Mouse (Mus musculus): Measurements from ENCODE around the gene Tpk1. TPM values are rescaled to one million over a fixed set of nuclear protein-coding genes. Genes with fewer than 3 reads are reported as not detected.
"Not testable (repeated sequence)": the region's sequence is repeated elsewhere in the genome, so short reads cannot be mapped to it uniquely, and the experiment has no call there.

The Tpk1 gene
- polyA plus RNA-seq, 1 experiment from 2014 or later: 5.7 TPM

DNA sequence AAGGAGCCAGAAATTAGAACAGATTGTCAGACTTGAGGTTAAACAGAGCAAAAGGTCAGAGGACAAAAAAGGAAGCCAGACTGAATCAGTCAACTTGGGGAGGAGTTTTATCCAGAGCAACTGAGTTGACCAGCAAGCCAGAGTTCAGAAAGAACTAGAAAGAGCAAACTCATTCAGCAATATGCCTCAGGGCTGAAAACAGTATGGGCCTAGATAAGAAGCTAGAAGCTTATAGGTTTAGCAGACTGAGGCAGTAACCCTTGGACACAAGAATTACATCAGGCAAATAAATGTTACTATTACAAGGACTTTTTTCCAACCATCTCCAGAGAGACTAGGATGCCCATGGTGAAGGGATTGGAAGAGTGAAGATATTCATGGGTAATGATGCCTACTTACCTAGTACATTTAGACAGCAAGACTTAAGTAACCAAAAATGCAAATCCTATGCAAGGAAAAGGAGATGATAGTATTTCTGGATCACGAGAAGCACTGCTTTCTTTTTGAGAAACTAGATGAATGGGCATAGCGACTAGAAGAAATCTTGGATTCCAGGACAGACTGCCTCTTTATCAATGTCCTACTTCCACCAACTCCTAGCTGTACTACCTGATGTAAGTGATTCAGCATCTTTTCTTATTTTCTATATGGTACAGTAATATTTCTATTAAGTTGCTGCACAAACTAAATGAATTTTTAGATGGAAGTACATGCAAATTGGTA is 149.3 kb downstream of the Tpk1 start:
- Histone ChIP-seq H3K36me3 (no peaks in the 10 kb centered on the region), H3K9ac (replicated peaks) (no peak overlapping the region), H3K9me3 (no peaks in the 10 kb centered on the region), H3K4me3 (no peak overlapping the region), H3K27me3 (no peaks in the 10 kb centered on the region), H3K27ac (replicated peaks) (no peak overlapping the region), H3K4me1 (0 out of 2 replicates have a peak, but pooled peaks cover 3% of the 10 kb centered on the region), H3K4me2 (replicated peaks) (no peak overlapping the region)
- WGBS: 93% methylated on average over 2 of the region's 2 CpGs
- ATAC-seq (ENCODE audit: low FRiP score, low read depth): no peak

DNA sequence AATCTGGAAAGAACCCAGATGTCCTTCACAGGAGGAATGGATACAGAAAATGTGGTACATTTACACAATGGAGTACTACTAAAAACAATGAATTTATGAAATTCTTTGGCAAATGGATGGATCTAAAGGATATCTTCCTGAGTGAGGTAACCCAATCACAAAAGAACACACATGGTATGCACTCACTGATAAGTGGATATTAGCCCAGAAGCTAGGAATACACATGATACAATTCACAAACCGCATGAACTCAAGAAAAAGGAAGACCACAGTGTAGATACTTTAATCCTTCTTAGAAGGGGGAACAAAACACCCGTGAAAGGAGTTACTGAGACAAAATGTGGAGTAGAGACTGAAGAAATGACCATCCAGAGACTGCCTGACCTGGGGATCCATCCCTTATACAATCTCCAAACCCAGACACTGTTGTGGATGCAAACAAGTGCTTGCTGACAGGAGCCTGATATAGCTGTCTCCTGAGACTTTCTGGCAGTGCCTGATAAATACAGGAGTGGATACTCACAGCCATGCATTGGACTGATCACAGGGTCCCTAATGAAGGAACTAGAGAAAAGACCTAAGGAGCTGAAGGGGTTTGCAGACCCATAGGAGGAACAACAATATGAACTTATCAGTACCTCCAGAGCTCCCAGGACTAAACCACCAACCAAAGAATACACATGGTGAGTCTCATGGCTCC is 159.2 kb downstream of the Tpk1 start:
- H3K4me3 ChIP-seq, H3K9me3 ChIP-seq: not testable (repeated sequence)
- WGBS: 75% methylated on average over 2 of the region's 2 CpGs

DNA sequence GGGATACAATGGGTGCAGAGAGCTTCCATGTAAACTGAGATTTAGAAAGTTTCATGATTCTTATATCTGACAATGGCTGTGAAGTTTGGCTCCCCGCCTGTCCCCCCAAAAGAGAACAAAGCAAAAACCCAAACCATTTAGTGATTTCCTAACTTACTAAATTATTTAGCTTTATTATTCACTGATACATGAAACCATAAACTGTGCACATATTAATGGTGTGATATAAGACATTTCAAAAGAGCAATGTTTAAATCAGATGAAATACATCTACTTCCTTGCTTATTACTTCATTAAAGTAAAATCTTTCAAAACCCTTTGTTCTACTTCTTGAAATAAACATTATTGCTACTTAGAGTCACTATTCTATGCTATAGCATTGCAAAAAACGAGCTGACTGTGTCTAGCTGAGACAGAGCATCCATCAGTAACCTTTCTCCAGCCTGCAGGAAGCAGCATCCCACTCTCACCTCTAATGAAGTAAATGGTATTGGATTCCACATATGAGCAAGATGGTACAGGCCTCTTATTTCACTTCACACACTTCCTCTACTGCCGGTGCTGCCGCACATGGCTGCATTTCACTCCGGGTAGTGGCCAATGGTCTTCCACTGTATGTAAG is 161.4 kb downstream of the Tpk1 start:
- H3K9me3 ChIP-seq: no peaks in the 10 kb centered on the region
- no peaks in the 10 kb centered on the region for H3K4me1 ChIP-seq
- 90% methylated on average over 5 of the region's 5 CpGs for WGBS
- H3K9ac ChIP-seq (replicated peaks): no peak overlapping the region
- no peak for ATAC-seq (ENCODE audit: low FRiP score, low read depth)
- no peak overlapping the region for H3K27ac ChIP-seq (replicated peaks)
- H3K4me2 ChIP-seq (replicated peaks): no peak overlapping the region
- H3K36me3 ChIP-seq: no peaks in the 10 kb centered on the region
- no peak overlapping the region for H3K4me3 ChIP-seq
- H3K27me3 ChIP-seq: no peaks in the 10 kb centered on the region

More for the DNA sequence above, 159.2 kb downstream of the Tpk1 start:
- not testable (repeated sequence) for H3K36me3 ChIP-seq; ATAC-seq (ENCODE audit: low FRiP score, low read depth); H3K27me3 ChIP-seq; H3K9ac ChIP-seq (replicated peaks); H3K4me2 ChIP-seq (replicated peaks); H3K4me1 ChIP-seq; H3K27ac ChIP-seq (replicated peaks)

DNA sequence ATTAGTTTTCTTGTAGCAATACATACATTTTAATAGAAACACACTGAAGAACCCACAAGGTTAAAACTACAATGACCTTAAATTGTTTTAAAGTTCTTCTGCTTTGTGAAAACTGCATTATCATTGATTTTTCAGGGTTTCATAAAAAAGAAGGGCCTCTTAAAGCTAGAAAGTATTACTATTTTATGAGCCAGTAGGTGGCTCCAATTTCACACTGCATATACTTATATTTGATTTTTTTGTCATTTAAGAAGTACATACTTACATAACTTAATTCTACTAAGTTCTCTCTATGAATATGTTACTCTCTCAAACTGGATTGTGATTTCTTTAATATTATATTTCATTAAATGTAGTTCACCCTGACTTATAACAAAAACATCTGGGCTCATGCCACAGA is 173.7 kb downstream of the Tpk1 start:
- no peak overlapping the region for H3K9ac ChIP-seq (replicated peaks)
- H3K4me1 ChIP-seq: no peaks in the 10 kb centered on the region
- no peaks in the 10 kb centered on the region for H3K36me3 ChIP-seq
- H3K27me3 ChIP-seq: no peaks in the 10 kb centered on the region
- no peak for ATAC-seq (ENCODE audit: low FRiP score, low read depth)
- H3K9me3 ChIP-seq: 0 out of 2 replicates have a peak, but pooled peaks cover 2% of the 10 kb centered on the region
- H3K4me2 ChIP-seq (replicated peaks): no peak overlapping the region
- H3K27ac ChIP-seq (replicated peaks): no peak overlapping the region
- no peak overlapping the region for H3K4me3 ChIP-seq

DNA sequence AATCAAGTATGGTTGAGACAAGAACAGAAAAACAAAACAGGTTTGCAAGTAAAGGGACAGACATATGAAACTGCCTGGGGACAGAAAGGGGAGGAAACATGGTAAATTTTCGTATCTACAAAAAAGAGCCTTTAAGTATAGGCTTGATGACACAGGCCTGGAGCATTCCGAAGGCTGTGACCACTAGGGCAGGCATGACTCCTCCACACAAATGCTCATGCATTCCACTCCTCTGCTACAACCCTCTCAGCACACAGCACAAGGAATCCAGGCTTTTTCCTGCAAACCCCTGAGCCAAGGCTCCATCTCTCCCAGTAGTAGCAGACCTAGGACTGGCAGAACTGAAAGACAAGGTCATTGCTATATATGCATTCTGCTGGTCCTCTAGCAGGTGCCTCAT is 179.4 kb downstream of the Tpk1 start:
- Histone ChIP-seq H3K4me3 (no peak overlapping the region), H3K4me1 (no peaks in the 10 kb centered on the region), H3K4me2 (replicated peaks) (no peak overlapping the region), H3K9me3 (no peaks in the 10 kb centered on the region), H3K36me3 (no peaks in the 10 kb centered on the region), H3K9ac (replicated peaks) (no peak overlapping the region), H3K27me3 (no peaks in the 10 kb centered on the region), H3K27ac (replicated peaks) (no peak overlapping the region)
- no peak for ATAC-seq (ENCODE audit: low FRiP score, low read depth)
- 81% methylated on average over 2 of the region's 2 CpGs for WGBS

DNA sequence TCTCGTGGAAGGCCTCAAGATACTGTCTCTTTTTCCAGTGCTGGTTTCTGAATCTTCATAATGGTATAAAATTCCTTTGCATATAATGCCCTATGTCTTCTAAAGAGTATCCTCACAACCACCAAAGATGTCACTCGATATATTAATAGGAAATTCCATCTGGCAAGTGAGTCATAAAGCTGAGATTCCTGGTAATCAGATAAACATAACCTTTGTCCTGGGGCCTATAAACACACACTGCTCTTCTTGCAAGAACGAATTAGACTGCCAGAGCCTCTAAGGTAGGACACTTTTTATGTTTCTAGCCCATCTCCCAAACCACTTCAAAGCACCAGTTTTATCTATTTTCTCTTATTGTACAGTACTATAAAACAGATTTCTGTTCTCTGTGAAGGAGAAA is 185.4 kb downstream of the Tpk1 start:
- 70% methylated on average over 3 of the region's 3 CpGs for WGBS
- no peak overlapping the region for H3K27ac ChIP-seq (replicated peaks)
- ATAC-seq (ENCODE audit: low FRiP score, low read depth): no peak
- H3K36me3 ChIP-seq: no peaks in the 10 kb centered on the region
- H3K4me2 ChIP-seq (replicated peaks): no peak overlapping the region
- no peaks in the 10 kb centered on the region for H3K9me3 ChIP-seq
- H3K27me3 ChIP-seq: no peaks in the 10 kb centered on the region
- H3K9ac ChIP-seq (replicated peaks): no peak overlapping the region
- no peaks in the 10 kb centered on the region for H3K4me1 ChIP-seq
- H3K4me3 ChIP-seq: no peak overlapping the region

DNA sequence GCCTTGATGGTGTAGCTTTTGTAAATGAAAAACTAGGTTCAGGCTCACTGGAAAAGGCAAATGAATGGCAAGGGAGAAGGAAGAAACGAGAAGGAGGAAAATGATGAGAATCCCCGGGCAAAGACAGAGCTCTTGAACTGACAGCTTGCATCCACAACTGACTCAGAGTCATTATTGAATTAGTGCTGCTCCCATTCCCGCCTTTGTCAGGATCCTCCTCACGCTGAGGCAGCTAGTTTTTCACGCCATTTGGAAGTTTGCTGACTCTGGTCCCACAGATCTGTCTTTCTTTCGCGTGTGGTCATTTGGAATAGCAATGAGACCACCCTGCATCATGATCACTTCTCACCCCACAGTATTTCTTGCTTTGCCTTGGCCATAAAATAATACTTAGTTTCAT is 187.3 kb downstream of the Tpk1 start:
- no peaks in the 10 kb centered on the region for H3K9me3 ChIP-seq
- H3K9ac ChIP-seq (replicated peaks): no peak overlapping the region
- H3K27me3 ChIP-seq: no peaks in the 10 kb centered on the region
- H3K36me3 ChIP-seq: no peaks in the 10 kb centered on the region
- H3K4me2 ChIP-seq (replicated peaks): no peak overlapping the region
- H3K4me3 ChIP-seq: no peak overlapping the region
- WGBS: 54% methylated on average over 7 of the region's 7 CpGs
- ATAC-seq (ENCODE audit: low FRiP score, low read depth): no peak
- no peaks in the 10 kb centered on the region for H3K4me1 ChIP-seq
- H3K27ac ChIP-seq (replicated peaks): no peak overlapping the region

DNA sequence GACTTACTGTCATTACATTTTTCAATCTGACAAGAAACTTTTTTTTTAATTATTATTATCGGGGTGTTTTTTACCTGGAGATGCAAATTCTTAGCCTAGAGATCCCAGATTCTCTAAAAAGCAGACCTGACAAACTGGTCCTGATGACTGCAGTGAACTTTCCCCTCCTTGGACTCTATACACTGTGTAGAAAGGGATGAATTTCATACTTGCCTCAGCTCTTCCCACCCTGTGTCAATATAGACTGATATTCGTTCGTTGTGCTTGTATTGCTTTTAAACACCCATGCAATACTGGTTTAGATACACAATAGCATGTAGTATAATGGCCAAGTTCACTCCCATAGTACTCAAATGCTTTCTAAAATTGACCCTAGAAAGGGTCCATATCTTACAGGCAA is 189.7 kb downstream of the Tpk1 start:
- no peak overlapping the region for H3K4me3 ChIP-seq
- 95% methylated on average over 3 of the region's 3 CpGs for WGBS
- no peak overlapping the region for H3K27ac ChIP-seq (replicated peaks)
- no peaks in the 10 kb centered on the region for H3K4me1 ChIP-seq
- no peak overlapping the region for H3K4me2 ChIP-seq (replicated peaks)
- no peaks in the 10 kb centered on the region for H3K27me3 ChIP-seq
- ATAC-seq (ENCODE audit: low FRiP score, low read depth): no peak
- H3K9ac ChIP-seq (replicated peaks): no peak overlapping the region
- H3K9me3 ChIP-seq: no peaks in the 10 kb centered on the region
- H3K36me3 ChIP-seq: no peaks in the 10 kb centered on the region

DNA sequence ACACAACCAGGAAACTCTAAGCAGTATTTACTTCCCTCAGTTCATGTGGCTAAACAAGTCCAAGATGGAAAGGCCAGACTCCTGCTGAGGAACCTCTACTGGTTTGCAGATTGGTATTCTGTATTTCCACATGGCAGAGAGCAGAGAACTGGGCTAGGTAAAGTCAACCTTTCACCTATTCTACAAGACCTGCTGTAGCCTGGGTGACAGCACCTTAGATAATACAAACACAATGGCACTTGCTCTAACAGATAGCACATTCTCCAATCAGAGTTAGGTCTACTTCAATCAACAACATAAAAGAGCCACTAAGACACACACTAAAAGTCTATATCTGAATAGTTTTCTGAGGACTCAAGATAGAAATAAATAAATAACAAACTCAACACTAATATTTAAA is 190.2 kb downstream of the Tpk1 start:
- H3K27ac ChIP-seq (replicated peaks): no peak overlapping the region
- H3K9me3 ChIP-seq: no peaks in the 10 kb centered on the region
- no peak overlapping the region for H3K4me2 ChIP-seq (replicated peaks)
- no peaks in the 10 kb centered on the region for H3K4me1 ChIP-seq
- no peak for ATAC-seq (ENCODE audit: low FRiP score, low read depth)
- no peak overlapping the region for H3K9ac ChIP-seq (replicated peaks)
- H3K4me3 ChIP-seq: no peak overlapping the region
- H3K36me3 ChIP-seq: no peaks in the 10 kb centered on the region
- no peaks in the 10 kb centered on the region for H3K27me3 ChIP-seq

DNA sequence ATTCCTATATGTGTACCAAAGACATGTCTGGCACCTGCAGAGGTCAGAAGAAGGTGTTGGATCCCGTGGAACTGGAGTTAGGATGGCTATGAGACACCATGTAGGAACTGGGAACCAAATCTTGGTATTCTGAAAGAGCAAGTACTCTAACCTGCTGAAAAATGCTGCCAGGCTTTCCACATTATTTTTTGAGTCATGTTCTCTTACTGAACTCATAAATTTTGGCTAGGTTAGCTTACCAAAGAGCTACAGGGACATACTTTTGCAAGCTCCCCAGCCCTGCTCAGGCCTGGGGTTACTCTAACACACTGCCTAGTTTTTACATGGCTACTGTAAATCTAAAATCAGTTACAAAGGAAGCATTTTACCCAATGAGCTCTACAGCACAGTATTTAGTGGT is 194.5 kb downstream of the Tpk1 start:
- H3K27me3 ChIP-seq: no peaks in the 10 kb centered on the region
- 81% methylated on average over 1 of the region's 1 CpGs for WGBS
- no peaks in the 10 kb centered on the region for H3K36me3 ChIP-seq
- no peak overlapping the region for H3K9ac ChIP-seq (replicated peaks)
- H3K4me2 ChIP-seq (replicated peaks): no peak overlapping the region
- H3K4me3 ChIP-seq: no peak overlapping the region
- H3K9me3 ChIP-seq: no peaks in the 10 kb centered on the region
- H3K27ac ChIP-seq (replicated peaks): no peak overlapping the region
- peaks cover 5% of the 10 kb centered on the region; the same call in 1 of the 2 replicates for H3K4me1 ChIP-seq
- no peak for ATAC-seq (ENCODE audit: low FRiP score, low read depth)

DNA sequence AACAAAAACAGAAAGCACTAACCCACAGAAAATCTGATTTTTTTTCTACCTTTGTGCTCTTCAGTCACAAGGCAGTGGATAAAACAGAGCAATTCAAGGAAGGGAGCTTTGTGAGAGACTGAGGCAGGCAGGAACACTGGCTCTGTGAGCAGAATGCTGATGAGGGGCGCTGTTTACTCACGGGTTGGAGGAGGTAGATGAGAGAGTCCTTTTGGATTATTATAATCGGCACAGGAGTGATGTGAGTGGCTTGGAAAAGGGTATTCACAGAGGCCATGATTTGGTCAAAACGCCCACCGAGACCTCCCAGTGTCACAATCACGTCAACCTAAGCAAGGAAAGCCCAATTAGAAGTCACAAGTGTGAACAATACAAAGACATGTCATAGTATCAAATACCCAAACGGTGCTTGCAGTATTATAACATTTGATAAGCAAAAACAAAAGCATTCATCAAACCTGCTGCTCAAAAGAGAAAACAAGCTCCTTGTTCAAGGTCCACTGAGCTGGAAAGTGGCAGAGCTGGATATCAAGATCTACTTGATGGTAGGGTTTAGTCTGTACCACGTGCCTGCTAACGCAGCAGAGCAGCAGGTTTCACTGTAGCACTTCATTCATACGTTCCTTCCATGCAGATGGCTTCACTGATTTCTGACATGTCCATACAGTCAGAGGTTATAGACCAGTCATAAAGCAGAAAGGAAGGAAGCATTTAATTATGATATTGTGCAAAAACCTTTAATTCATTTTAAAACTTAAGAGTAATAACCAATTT is 197.1 kb downstream of the Tpk1 start:
- H3K4me3 ChIP-seq: no peak overlapping the region
- no peak overlapping the region for H3K9ac ChIP-seq (replicated peaks)
- ATAC-seq (ENCODE audit: low FRiP score, low read depth): peak; percentile 65
- H3K27ac ChIP-seq (replicated peaks): no peak overlapping the region
- H3K36me3 ChIP-seq: no peaks in the 10 kb centered on the region
- no peaks in the 10 kb centered on the region for H3K27me3 ChIP-seq
- 63% methylated on average over 10 of the region's 10 CpGs for WGBS
- no peaks in the 10 kb centered on the region for H3K9me3 ChIP-seq
- no peak overlapping the region for H3K4me2 ChIP-seq (replicated peaks)
- H3K4me1 ChIP-seq: peaks cover 5% of the 10 kb centered on the region; the same call in 1 of the 2 replicates

DNA sequence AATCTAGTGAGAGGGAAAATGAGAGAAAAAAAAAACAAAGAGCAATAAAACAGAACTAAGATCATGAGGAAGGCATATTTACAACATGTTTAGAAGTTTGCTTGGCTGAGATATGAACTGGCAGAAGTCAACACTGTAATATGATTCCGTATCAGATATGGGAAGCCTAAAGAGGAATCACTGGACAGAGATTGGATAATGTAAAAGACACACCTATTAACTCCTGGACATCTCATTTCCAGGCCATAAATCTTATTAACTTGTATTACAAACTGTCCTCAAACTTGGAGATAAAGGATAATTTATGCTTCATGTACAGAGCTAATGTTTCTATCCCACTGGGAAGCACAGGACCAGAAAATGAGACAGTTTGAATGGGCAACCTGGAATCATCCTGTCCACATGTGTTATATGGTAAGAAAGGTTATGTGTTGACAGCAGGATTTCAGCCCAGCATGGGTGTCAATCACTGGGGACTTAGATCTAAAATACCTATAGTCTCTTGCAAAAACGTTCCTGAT is 203.2 kb downstream of the Tpk1 start:
- H3K4me1 ChIP-seq: no peaks in the 10 kb centered on the region
- no peak overlapping the region for H3K4me3 ChIP-seq
- ATAC-seq (ENCODE audit: low FRiP score, low read depth): no peak
- no peak overlapping the region for H3K4me2 ChIP-seq (replicated peaks)
- no peaks in the 10 kb centered on the region for H3K36me3 ChIP-seq
- WGBS: 81% methylated on average over 2 of the region's 2 CpGs
- H3K9ac ChIP-seq (replicated peaks): no peak overlapping the region
- H3K9me3 ChIP-seq: no peaks in the 10 kb centered on the region
- H3K27ac ChIP-seq (replicated peaks): no peak overlapping the region
- no peaks in the 10 kb centered on the region for H3K27me3 ChIP-seq
